Mouse (Mus musculus) liver, embryonic 11.5 days (tissue): ENCODE measurements at regions not wholly inside any gene's neighbourhood (a gene's known extent, or its start where the extent isn't known, plus 50 kb on each side); places are given as distances from the start of the nearest gene placed in this dataset.
A peak's percentile ranks its signal among the peaks of the same experiment; 100 is the strongest.

Source experiments
- ATAC-seq: fragments of 200-750 bp; cut with Nextera tagmentation; replicated peaks from 2 replicates; pipeline ENCODE4 v1.8.0; 2017; ENCODE audit warnings: moderate number of reproducible peaks, mild to moderate bottlenecking, moderate TSS enrichment, moderate library complexity; ENCODE audit not compliant: low FRiP score
- DNase-seq: peaks from one replicate; pipeline ENCODE4 v3.0.0-alpha.2; 2017; ENCODE audit warnings: low spot score
- H3K27ac ChIP-seq: fragments of 300-500 bp; sonication (generic); 2 replicates; pipeline ENCODE4 v1.5.1; 2014; ENCODE audit warnings: mild to moderate bottlenecking, low read depth, low read length, control low read depth
- H3K27me3 ChIP-seq: fragments of 300-500 bp; sonication (generic); replicated peaks from 2 replicates; pipeline ENCODE4 v1.6.1; 2014; ENCODE audit warnings: low read length, mixed read lengths; ENCODE audit not compliant: control insufficient read depth, insufficient read depth
- H3K36me3 ChIP-seq: fragments of 300-500 bp; sonication (generic); 2 replicates; pipeline ENCODE4 v1.6.1; 2014; ENCODE audit warnings: mild to moderate bottlenecking, low read length, moderate library complexity, mixed read lengths; ENCODE audit not compliant: control insufficient read depth, insufficient read depth
- H3K4me1 ChIP-seq: fragments of 300-500 bp; sonication (generic); replicated peaks from 2 replicates; pipeline ENCODE4 v1.6.1; 2014; ENCODE audit warnings: low read length, mixed read lengths; ENCODE audit not compliant: control insufficient read depth, insufficient read depth
- H3K4me2 ChIP-seq: fragments of 300-500 bp; sonication (generic); 2 replicates; pipeline ENCODE4 v1.6.1; 2014; ENCODE audit warnings: mild to moderate bottlenecking, control low read depth, moderate library complexity
- H3K4me3 ChIP-seq: fragments of 300-500 bp; sonication (generic); 2 replicates; pipeline ENCODE4 v1.5.1; 2014; ENCODE audit warnings: low read depth, low read length, control low read depth
- H3K9ac ChIP-seq: fragments of 300-500 bp; sonication (generic); 2 replicates; pipeline ENCODE4 v1.6.1; 2014; ENCODE audit warnings: low read depth, low read length, control low read depth
- H3K9me3 ChIP-seq: fragments of 300-500 bp; sonication (generic); 2 replicates; pipeline ENCODE4 v1.6.1; 2016; ENCODE audit warnings: low read length, inconsistent platforms, mixed read lengths; ENCODE audit not compliant: control insufficient read depth
- WGBS: fragments of 180-500 bp; shearing (Covaris S2); extraction: QIAGEN DNeasy Blood & Tissue Kit; methylation state at CpG from one replicate; pipeline ENCODE4 v1.1.7; 2014; 5-methylcytosine and 5-hydroxymethylcytosine counted together

- H3K9me3 ChIP-seq, result no peaks in the 10 kb centered on the region
- no peaks in the 10 kb centered on the region for H3K36me3 ChIP-seq
- no peak for ATAC-seq
- no peak overlapping the region for H3K9ac ChIP-seq
- 57% methylated on average over 3 of the region's 3 CpGs for WGBS
- H3K4me3 ChIP-seq, result no peak overlapping the region
- H3K27me3 ChIP-seq, result no peaks in the 10 kb centered on the region
- no peaks in the 10 kb centered on the region for H3K4me1 ChIP-seq
- DNase-seq, result no peak
- H3K27ac ChIP-seq, result no peak overlapping the region
- H3K4me2 ChIP-seq, result no peak overlapping the region
Measured at GRCm38 (mm10) chr3:70097813-70098212, 90.4 kb downstream of the Otol1 start.

- Histone ChIP-seq H3K4me1 (no peaks in the 10 kb centered on the region), H3K36me3 (no peaks in the 10 kb centered on the region), H3K4me2 (no peak overlapping the region), H3K9me3 (no peaks in the 10 kb centered on the region), H3K27me3 (no peaks in the 10 kb centered on the region), H3K9ac (no peak overlapping the region), H3K4me3 (no peak overlapping the region), H3K27ac (no peak overlapping the region)
- 68% methylated on average over 7 of the region's 7 CpGs for WGBS
- DNase-seq, result no peak
- ATAC-seq, result no peak
Measured at GRCm38 (mm10) chr3:70102091-70102490, 94.7 kb downstream of the Otol1 start.

- Histone ChIP-seq H3K36me3 (no peaks in the 10 kb centered on the region), H3K27me3 (no peaks in the 10 kb centered on the region), H3K4me1 (no peaks in the 10 kb centered on the region), H3K9ac (no peak overlapping the region), H3K9me3 (no peaks in the 10 kb centered on the region), H3K27ac (no peak overlapping the region), H3K4me2 (no peak overlapping the region), H3K4me3 (no peak overlapping the region)
- WGBS, result 76% methylated on average over 10 of the region's 10 CpGs
- ATAC-seq (no peak), DNase-seq (no peak)
Measured at GRCm38 (mm10) chr3:70102593-70103213, 95.3 kb downstream of the Otol1 start.

GRCm38 (mm10) chr3:70103983-70104827, 96.8 kb downstream of the Otol1 start:
- ATAC-seq (no peak), DNase-seq (peak; percentile 43)
- Histone ChIP-seq H3K9ac (peak overlapping the region; percentile 50), H3K9me3 (no peaks in the 10 kb centered on the region), H3K4me3 (peak overlapping the region; percentile 45), H3K36me3 (no peaks in the 10 kb centered on the region), H3K27me3 (no peaks in the 10 kb centered on the region), H3K4me2 (peak overlapping the region; percentile 83), H3K4me1 (no peaks in the 10 kb centered on the region), H3K27ac (no peak overlapping the region)
- 8% methylated on average over 21 of the region's 21 CpGs for WGBS

GRCm38 (mm10) chr3:70104828-70105399, 97.5 kb downstream of the Otol1 start:
- H3K27me3 ChIP-seq, result no peaks in the 10 kb centered on the region
- no peaks in the 10 kb centered on the region for H3K36me3 ChIP-seq
- peak overlapping the region; percentile 83 for H3K4me2 ChIP-seq
- peak overlapping the region; percentile 45; the same call in 1 of the 2 replicates for H3K4me3 ChIP-seq
- WGBS, result 13% methylated on average over 7 of the region's 7 CpGs
- DNase-seq, result peak; percentile 47
- H3K9me3 ChIP-seq, result no peaks in the 10 kb centered on the region
- H3K9ac ChIP-seq, result no peak overlapping the region
- H3K4me1 ChIP-seq, result no peaks in the 10 kb centered on the region
- H3K27ac ChIP-seq, result no peak overlapping the region
- ATAC-seq, result no peak

GRCm38 (mm10) chr3:70105561-70105960, 98.1 kb downstream of the Otol1 start:
- DNase-seq (no peak), ATAC-seq (no peak)
- Histone ChIP-seq H3K27ac (no peak overlapping the region), H3K4me1 (no peaks in the 10 kb centered on the region), H3K27me3 (no peaks in the 10 kb centered on the region), H3K9me3 (no peaks in the 10 kb centered on the region), H3K4me2 (no peak overlapping the region), H3K9ac (no peak overlapping the region), H3K36me3 (no peaks in the 10 kb centered on the region), H3K4me3 (no peak overlapping the region)
- WGBS, result 83% methylated on average over 1 of the region's 1 CpGs

GRCm38 (mm10) chr3:70106141-70106540, 98.7 kb downstream of the Otol1 start:
- ATAC-seq (no peak), DNase-seq (no peak)
- no peaks in the 10 kb centered on the region for H3K4me1 ChIP-seq
- WGBS, result 78% methylated on average over 2 of the region's 2 CpGs
- no peak overlapping the region for H3K27ac ChIP-seq
- H3K9ac ChIP-seq, result no peak overlapping the region
- H3K27me3 ChIP-seq, result no peaks in the 10 kb centered on the region
- no peak overlapping the region for H3K4me3 ChIP-seq
- no peak overlapping the region for H3K4me2 ChIP-seq
- no peaks in the 10 kb centered on the region for H3K9me3 ChIP-seq
- no peaks in the 10 kb centered on the region for H3K36me3 ChIP-seq

- 87% methylated on average over 1 of the region's 1 CpGs for WGBS
- Histone ChIP-seq H3K9ac (no peak overlapping the region), H3K27ac (no peak overlapping the region), H3K4me3 (no peak overlapping the region), H3K4me1 (no peaks in the 10 kb centered on the region), H3K9me3 (no peaks in the 10 kb centered on the region), H3K4me2 (no peak overlapping the region), H3K27me3 (no peaks in the 10 kb centered on the region), H3K36me3 (no peaks in the 10 kb centered on the region)
- DNase-seq (no peak), ATAC-seq (no peak)
Measured at GRCm38 (mm10) chr3:70126212-70126611, 118.8 kb downstream of the Otol1 start.
